26 mouse cellular contexts compared by ENCODE assay signal in the genomic region with DNA sequence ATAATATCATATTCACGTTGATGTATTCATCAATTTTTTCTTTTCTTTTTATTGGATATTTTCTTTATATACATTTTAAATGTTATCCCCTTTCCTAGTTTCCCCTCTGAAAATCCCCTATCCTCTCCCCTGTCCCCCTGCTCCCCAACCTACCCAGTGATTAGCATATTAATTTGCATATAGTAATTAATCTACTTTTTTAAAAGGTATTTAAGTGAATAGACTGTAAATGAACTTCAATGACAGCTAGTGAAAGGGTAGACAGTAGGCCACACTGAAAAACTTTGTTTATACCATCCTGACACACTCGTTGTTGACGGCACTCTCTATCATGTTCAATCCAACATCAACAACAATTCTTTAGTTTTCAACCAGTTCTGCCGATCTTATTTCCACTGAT.
"Had no signal": no experiment of that assay in that cellular context is flagged by ENCODE, and none has a peak within 500 bp of the region (broad histone marks: within the 10 kb centered on the region; RNA-seq: fewer than 3 reads in every experiment).

No protein-coding gene starts in this region.

- ATAC-seq: intestine, embryonic 16.5 days; liver, embryonic 12.5 days had no signal

- H3K27ac ChIP-seq: heart, adult 2 months; heart, embryonic 13.5 days; heart, embryonic 15.5 days; hindbrain, embryonic 15.5 days; kidney, embryonic 15.5 days; kidney, postnatal 0 days; limb, embryonic 13.5 days; limb, embryonic 15.5 days; liver, embryonic 12.5 days; liver, embryonic 14.5 days had no signal

- H3K36me3 ChIP-seq: heart, embryonic 13.5 days; heart, embryonic 15.5 days; hindbrain, embryonic 15.5 days; kidney, embryonic 15.5 days; limb, embryonic 13.5 days; limb, embryonic 15.5 days; liver, embryonic 12.5 days had no signal

- DNase-seq: gastrocnemius, postnatal 14 days; gastrocnemius, postnatal 36 days; heart, adult 11 months; heart, adult 2 months; heart, postnatal 14 days; heart, postnatal 36 days; kidney, adult 11 months; kidney, adult 2 months; kidney, adult 9 months; kidney, postnatal 14 days; kidney, postnatal 36 days; layer of hippocampus, adult 9-11 months; layer of hippocampus, postnatal 36 days; left cerebral cortex, postnatal 4 days; lung, adult 18-20 months had no signal

- H3K4me3 ChIP-seq: heart, adult 2 months; heart, embryonic 13.5 days; heart, embryonic 15.5 days; hindbrain, embryonic 15.5 days; kidney, embryonic 15.5 days; limb, embryonic 13.5 days; limb, embryonic 15.5 days; liver, embryonic 12.5 days had no signal

- H3K9me3 ChIP-seq: heart, embryonic 13.5 days; heart, embryonic 15.5 days; hindbrain, embryonic 15.5 days; kidney, embryonic 15.5 days; limb, embryonic 13.5 days; limb, embryonic 15.5 days had no signal

- H3K4me2 ChIP-seq: heart, embryonic 11.5 days; heart, embryonic 13.5 days; heart, embryonic 15.5 days; hindbrain, embryonic 15.5 days; kidney, embryonic 15.5 days; limb, embryonic 13.5 days; limb, embryonic 15.5 days; liver, embryonic 12.5 days had no signal

- H3K9ac ChIP-seq: heart, embryonic 13.5 days; heart, embryonic 15.5 days; hindbrain, embryonic 15.5 days; kidney, embryonic 15.5 days; limb, embryonic 13.5 days; limb, embryonic 15.5 days; liver, embryonic 12.5 days; liver, embryonic 14.5 days had no signal

- H3K27me3 ChIP-seq: heart, embryonic 13.5 days; heart, embryonic 15.5 days; hindbrain, embryonic 15.5 days; kidney, embryonic 15.5 days; limb, embryonic 13.5 days; limb, embryonic 15.5 days; liver, embryonic 12.5 days had no signal

- H3K4me1 ChIP-seq: heart, embryonic 13.5 days; heart, embryonic 15.5 days; hindbrain, embryonic 15.5 days; kidney, embryonic 15.5 days; limb, embryonic 15.5 days; liver, embryonic 12.5 days had no signal
